Mouse (Mus musculus): ENCODE measurements around the gene Frmd4b.

- TF ChIP-seq CTCF (IDR thresholded peaks at IDR 0.05; ENCODE audit: control insufficient read depth, insufficient read depth, low read length) (no peak), POLR2A (IDR thresholded peaks at IDR 0.05; ENCODE audit: borderline replicate concordance, control insufficient read depth, low read depth, low read length) (no peak)
Observed at GRCm38 (mm10) chr6:97491065-97491464, 126.3 kb downstream of the Frmd4b start.

Data from bone marrow, adult 2 months (tissue).